Mouse (Mus musculus): ENCODE data around the gene Ptpn3. TPM values are rescaled to one million over a fixed set of nuclear protein-coding genes. Genes with fewer than 3 reads are reported as not detected.
"Not testable (repeated sequence)": the region's sequence is repeated elsewhere in the genome, so short reads cannot be mapped to it uniquely, and the experiment has no call there.

The Ptpn3 gene
- polyA plus RNA-seq, 1 experiment from 2014 or later = 3.9 TPM

DNA sequence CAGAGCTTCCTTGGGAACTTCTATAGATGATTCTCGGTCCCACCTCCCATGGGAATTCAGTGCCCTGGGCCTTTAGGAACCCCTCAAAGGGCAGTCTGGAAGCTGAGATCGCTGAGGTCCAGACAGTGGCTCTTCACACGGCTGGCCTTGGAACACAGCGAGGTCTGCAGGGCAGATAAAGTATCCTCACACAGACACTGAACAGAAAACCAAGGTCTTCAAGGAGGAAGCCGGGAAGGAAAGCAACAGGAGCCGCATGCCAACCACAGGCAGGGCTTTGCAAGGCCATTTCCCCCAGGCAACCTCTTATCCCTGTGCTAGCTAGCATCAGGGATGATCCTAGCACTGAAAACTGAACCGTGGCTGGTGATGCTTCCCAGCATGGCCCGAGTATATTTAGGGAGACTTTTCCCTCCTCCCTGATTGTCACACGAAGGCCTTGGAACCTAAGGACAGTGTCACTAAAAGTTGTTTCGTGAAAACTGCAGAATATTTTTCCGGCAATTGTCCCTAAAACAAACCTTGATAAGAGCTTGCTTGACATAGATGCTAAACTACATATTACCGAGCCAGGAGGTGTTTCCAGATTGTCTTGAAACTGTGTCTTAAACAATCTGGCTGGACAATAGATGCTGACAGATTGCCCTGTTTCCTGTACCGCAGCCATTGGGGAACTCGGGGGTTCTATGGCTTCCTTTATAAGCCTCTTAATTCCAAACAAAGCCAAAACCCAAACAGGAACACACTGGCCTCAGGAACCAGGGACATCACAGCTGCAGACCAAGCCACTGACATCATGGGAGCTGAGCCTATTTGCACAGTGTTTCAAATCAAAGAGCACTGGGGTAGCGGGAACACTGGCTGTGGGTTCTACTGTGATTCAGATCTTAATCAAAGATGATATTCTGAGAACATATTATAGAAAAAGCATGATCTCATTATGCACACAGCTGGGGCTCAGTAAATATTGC, 27.8 kb downstream of the Ptpn3 start:
- no peak overlapping the region for H3K4me2 ChIP-seq
- 0 out of 2 replicates have a peak overlapping the region, but pooled peaks have one; percentile 25 for H3K9ac ChIP-seq
- no peak for ATAC-seq (ENCODE audit: low FRiP score)
- no peak overlapping the region for H3K4me3 ChIP-seq
- H3K27me3 ChIP-seq = 0 out of 2 replicates have a peak, but pooled peaks cover 9% of the 10 kb centered on the region
- H3K27ac ChIP-seq = peak overlapping the region; percentile 5; the same call in 1 of the 2 replicates
- WGBS = 47% methylated on average over 15 of the region's 15 CpGs
- H3K36me3 ChIP-seq = no peaks in the 10 kb centered on the region
- peaks cover 25% of the 10 kb centered on the region for H3K4me1 ChIP-seq (replicated peaks)
- no peaks in the 10 kb centered on the region for H3K9me3 ChIP-seq

GRCm38 (mm10) chr4:57270991-57271390, 30.6 kb downstream of the Ptpn3 start:
- H3K9me3 ChIP-seq = no peaks in the 10 kb centered on the region
- no peak overlapping the region for H3K27ac ChIP-seq
- no peak overlapping the region for H3K4me2 ChIP-seq
- H3K4me1 ChIP-seq (replicated peaks) = peaks cover 25% of the 10 kb centered on the region
- no peak overlapping the region for H3K9ac ChIP-seq
- no peaks in the 10 kb centered on the region for H3K36me3 ChIP-seq
- no peak overlapping the region for H3K4me3 ChIP-seq
- no peak for ATAC-seq (ENCODE audit: low FRiP score)
- 85% methylated on average over 8 of the region's 8 CpGs for whole genome bisulfite sequencing
- H3K27me3 ChIP-seq = 0 out of 2 replicates have a peak, but pooled peaks cover 10% of the 10 kb centered on the region

DNA sequence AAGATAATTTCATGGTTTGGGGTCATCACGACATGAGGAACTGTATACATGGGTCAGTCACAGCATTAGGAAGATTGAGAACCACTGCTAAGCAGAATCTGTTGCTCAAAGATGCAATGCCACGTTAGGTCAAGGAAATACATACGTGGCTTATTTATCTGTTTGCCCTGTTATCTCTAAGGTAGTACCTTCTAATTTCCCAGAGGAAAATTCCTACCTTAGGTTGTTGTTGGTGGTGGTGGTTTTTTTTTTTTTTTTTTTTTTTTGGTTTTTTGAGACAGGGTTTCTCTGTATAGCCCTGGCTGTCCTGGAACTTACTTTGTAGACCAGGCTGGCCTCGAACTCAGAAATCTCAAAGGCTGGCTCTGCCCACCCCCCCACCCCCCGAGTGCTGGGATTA, 31.1 kb downstream of the Ptpn3 start:
- not testable (repeated sequence) for H3K4me3 ChIP-seq; H3K27ac ChIP-seq; H3K9ac ChIP-seq; H3K4me2 ChIP-seq; ATAC-seq (ENCODE audit: low FRiP score); H3K36me3 ChIP-seq; H3K9me3 ChIP-seq
- 94% methylated on average over 5 of the region's 5 CpGs for WGBS
- Histone ChIP-seq H3K27me3 (0 out of 2 replicates have a peak, but pooled peaks cover 10% of the 10 kb centered on the region), H3K4me1 (replicated peaks) (peaks cover 21% of the 10 kb centered on the region)

GRCm38 (mm10) chr4:57269344-57269743, 32.3 kb downstream of the Ptpn3 start:
- no peaks in the 10 kb centered on the region for H3K9me3 ChIP-seq
- H3K27ac ChIP-seq = no peak overlapping the region
- WGBS = 93% methylated on average over 10 of the region's 10 CpGs
- H3K27me3 ChIP-seq = 0 out of 2 replicates have a peak, but pooled peaks cover 10% of the 10 kb centered on the region
- peaks cover 15% of the 10 kb centered on the region for H3K4me1 ChIP-seq (replicated peaks)
- no peak overlapping the region for H3K4me3 ChIP-seq
- H3K9ac ChIP-seq = no peak overlapping the region
- no peaks in the 10 kb centered on the region for H3K36me3 ChIP-seq
- no peak overlapping the region for H3K4me2 ChIP-seq
- no peak for ATAC-seq (ENCODE audit: low FRiP score)

DNA sequence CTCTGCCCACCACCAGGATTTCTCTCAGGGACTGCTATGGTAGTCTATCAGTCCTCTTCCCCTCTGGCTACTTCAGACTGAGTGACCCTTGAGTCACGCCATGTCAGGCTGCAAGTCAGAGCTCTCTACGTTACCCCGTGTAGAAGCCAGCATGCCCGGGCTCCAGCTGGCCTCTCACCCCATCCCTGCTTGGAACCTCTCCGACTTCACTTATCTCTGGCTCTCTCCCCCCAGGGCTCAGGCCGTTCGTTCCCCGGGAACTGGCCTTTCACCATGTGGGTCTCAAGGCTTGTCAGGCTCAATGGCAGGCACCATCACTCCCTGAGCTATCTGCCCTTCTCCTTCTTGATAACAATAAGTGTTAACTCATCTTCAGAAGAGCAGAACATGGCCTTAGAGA, 33.3 kb downstream of the Ptpn3 start:
- H3K4me3 ChIP-seq = no peak overlapping the region
- H3K27me3 ChIP-seq = 0 out of 2 replicates have a peak, but pooled peaks cover 10% of the 10 kb centered on the region
- H3K9me3 ChIP-seq = no peaks in the 10 kb centered on the region
- H3K36me3 ChIP-seq = no peaks in the 10 kb centered on the region
- peaks cover 6% of the 10 kb centered on the region for H3K4me1 ChIP-seq (replicated peaks)
- no peak overlapping the region for H3K4me2 ChIP-seq
- 86% methylated on average over 8 of the region's 8 CpGs for WGBS
- no peak overlapping the region for H3K9ac ChIP-seq
- no peak for ATAC-seq (ENCODE audit: low FRiP score)
- no peak overlapping the region for H3K27ac ChIP-seq

GRCm38 (mm10) chr4:57266389-57266788, 35.2 kb downstream of the Ptpn3 start:
- 93% methylated on average over 9 of the region's 9 CpGs for WGBS
- Histone ChIP-seq H3K36me3 (no peaks in the 10 kb centered on the region), H3K27ac (no peak overlapping the region), H3K4me3 (no peak overlapping the region), H3K4me2 (no peak overlapping the region), H3K27me3 (0 out of 2 replicates have a peak, but pooled peaks cover 6% of the 10 kb centered on the region), H3K9ac (no peak overlapping the region), H3K9me3 (no peaks in the 10 kb centered on the region), H3K4me1 (replicated peaks) (no peaks in the 10 kb centered on the region)
- ATAC-seq (ENCODE audit: low FRiP score) = no peak

DNA sequence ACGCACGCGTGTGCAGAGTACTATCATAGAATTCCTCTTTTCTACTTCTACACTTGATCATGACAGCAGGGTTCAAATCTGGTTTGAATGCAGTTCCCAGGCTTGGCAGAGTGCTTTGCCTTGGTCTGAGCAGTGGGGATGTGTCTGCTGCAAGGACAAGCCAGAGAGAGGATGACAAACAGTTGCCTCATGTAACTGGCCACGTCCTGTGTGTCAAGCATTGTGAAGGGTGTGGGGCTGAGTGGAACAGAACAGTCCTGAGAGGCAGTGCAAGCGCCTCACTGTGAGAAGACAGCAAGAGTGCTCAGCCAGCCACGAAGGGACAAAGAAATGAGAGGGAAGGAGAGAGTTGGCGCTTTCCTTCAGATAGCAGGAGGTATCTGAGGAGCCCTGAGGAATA, 37.9 kb downstream of the Ptpn3 start:
- Histone ChIP-seq H3K36me3 (no peaks in the 10 kb centered on the region; the same call in 1 of the 2 replicates), H3K4me1 (replicated peaks) (peaks cover 1% of the 10 kb centered on the region), H3K27ac (no peak overlapping the region), H3K4me3 (no peak overlapping the region), H3K4me2 (no peak overlapping the region), H3K9me3 (no peaks in the 10 kb centered on the region), H3K27me3 (0 out of 2 replicates have a peak, but pooled peaks cover under 1% of the 10 kb centered on the region), H3K9ac (no peak overlapping the region)
- 76% methylated on average over 7 of the region's 7 CpGs for WGBS
- ATAC-seq (ENCODE audit: low FRiP score) = no peak

GRCm38 (mm10) chr4:57263061-57263685, 38.5 kb downstream of the Ptpn3 start:
- no peak overlapping the region for H3K4me2 ChIP-seq
- no peak for ATAC-seq (ENCODE audit: low FRiP score)
- H3K9ac ChIP-seq = no peak overlapping the region
- peaks cover 7% of the 10 kb centered on the region for H3K4me1 ChIP-seq (replicated peaks)
- WGBS = 70% methylated on average over 8 of the region's 8 CpGs
- H3K36me3 ChIP-seq = no peaks in the 10 kb centered on the region; the same call in 1 of the 2 replicates
- no peak overlapping the region for H3K4me3 ChIP-seq
- no peak overlapping the region for H3K27ac ChIP-seq
- no peaks in the 10 kb centered on the region for H3K27me3 ChIP-seq
- no peaks in the 10 kb centered on the region for H3K9me3 ChIP-seq

GRCm38 (mm10) chr4:57262451-57262850, 39.2 kb downstream of the Ptpn3 start:
- Histone ChIP-seq H3K9ac (no peak overlapping the region), H3K27me3 (no peaks in the 10 kb centered on the region), H3K4me3 (no peak overlapping the region), H3K27ac (no peak overlapping the region), H3K9me3 (no peaks in the 10 kb centered on the region), H3K4me2 (no peak overlapping the region), H3K4me1 (replicated peaks) (peaks cover 13% of the 10 kb centered on the region), H3K36me3 (no peaks in the 10 kb centered on the region; the same call in 1 of the 2 replicates)
- 87% methylated on average over 8 of the region's 8 CpGs for WGBS
- no peak for ATAC-seq (ENCODE audit: low FRiP score)

DNA sequence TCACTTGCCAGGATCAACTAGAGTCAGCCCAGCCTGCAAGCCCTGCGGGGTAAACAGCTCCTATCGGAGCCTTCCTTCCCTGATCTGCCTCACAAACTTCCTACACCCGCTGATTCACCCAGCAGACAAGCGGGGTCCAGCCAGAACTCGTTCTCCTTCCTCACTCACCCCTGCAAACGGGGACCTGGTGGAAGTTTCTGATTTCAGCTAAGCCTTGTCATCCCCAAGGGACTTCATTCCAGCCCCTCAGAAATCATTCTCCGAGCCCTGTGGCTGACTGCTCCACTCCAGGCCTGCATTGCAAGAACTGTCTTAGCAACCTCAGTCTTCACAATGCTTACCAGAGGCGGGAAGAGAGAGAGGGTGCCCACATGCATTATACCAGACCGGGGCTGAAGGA, 39.8 kb downstream of the Ptpn3 start:
- H3K27ac ChIP-seq = no peak overlapping the region
- ATAC-seq (ENCODE audit: low FRiP score) = no peak
- WGBS = 69% methylated on average over 9 of the region's 9 CpGs

GRCm38 (mm10) chr4:57258159-57259035, 43.2 kb downstream of the Ptpn3 start:
- no peak overlapping the region for H3K4me3 ChIP-seq
- H3K36me3 ChIP-seq = no peaks in the 10 kb centered on the region; the same call in 1 of the 2 replicates
- no peak overlapping the region for H3K27ac ChIP-seq
- no peak overlapping the region for H3K4me2 ChIP-seq
- H3K4me1 ChIP-seq (replicated peaks) = peaks cover 13% of the 10 kb centered on the region
- 0 out of 2 replicates have a peak, but pooled peaks have one; percentile 49 for ATAC-seq (ENCODE audit: low FRiP score)
- H3K27me3 ChIP-seq = no peaks in the 10 kb centered on the region
- 0 out of 2 replicates have a peak overlapping the region, but pooled peaks have one; percentile 43 for H3K9ac ChIP-seq
- 30% methylated on average over 14 of the region's 14 CpGs for WGBS
- H3K9me3 ChIP-seq = no peaks in the 10 kb centered on the region

More for the DNA sequence above, 39.8 kb downstream of the Ptpn3 start:
- Histone ChIP-seq H3K4me3 (no peak overlapping the region), H3K4me2 (no peak overlapping the region), H3K9ac (no peak overlapping the region), H3K36me3 (no peaks in the 10 kb centered on the region; the same call in 1 of the 2 replicates), H3K4me1 (replicated peaks) (peaks cover 13% of the 10 kb centered on the region), H3K9me3 (no peaks in the 10 kb centered on the region), H3K27me3 (no peaks in the 10 kb centered on the region)

Measured in hindbrain, embryonic 13.5 days (tissue).